Mouse (Mus musculus): ENCODE measurements around the gene Cryba4.
A peak's percentile ranks its signal among the peaks of the same experiment; 100 is the strongest.

Gene Cryba4

GRCm38 (mm10) chr5:112286608-112286983, 34.3 kb upstream of the Cryba4 start:
- no peak for DNase-seq (ENCODE audit: low read depth, low spot score)

- DNase-seq (ENCODE audit: low read depth, low spot score), result no peak
Observed at GRCm38 (mm10) chr5:112285548-112286085, 33.3 kb upstream of the Cryba4 start.

GRCm38 (mm10) chr5:112284203-112284582, 31.9 kb upstream of the Cryba4 start:
- no peak for DNase-seq (ENCODE audit: low read depth, low spot score)

- no peak for DNase-seq (ENCODE audit: low read depth, low spot score)
Observed at GRCm38 (mm10) chr5:112283543-112284202, 31.4 kb upstream of the Cryba4 start.

- DNase-seq (ENCODE audit: low read depth, low spot score), result peak; percentile 25
Observed at GRCm38 (mm10) chr5:112282780-112283482, 30.6 kb upstream of the Cryba4 start.

GRCm38 (mm10) chr5:112282123-112282779, 29.9 kb upstream of the Cryba4 start:
- no peak for DNase-seq (ENCODE audit: low read depth, low spot score)

GRCm38 (mm10) chr5:112281676-112282075, 29.4 kb upstream of the Cryba4 start:
- peak; percentile 25 for DNase-seq (ENCODE audit: low read depth, low spot score)

GRCm38 (mm10) chr5:112280863-112281660, 28.7 kb upstream of the Cryba4 start:
- DNase-seq (ENCODE audit: low read depth, low spot score), result peak; percentile 71

- DNase-seq (ENCODE audit: low read depth, low spot score), result peak; percentile 40
Observed at GRCm38 (mm10) chr5:112280151-112280550, 27.8 kb upstream of the Cryba4 start.

- peak; percentile 84 for DNase-seq (ENCODE audit: low read depth, low spot score)
Observed at GRCm38 (mm10) chr5:112279181-112280021, 27.1 kb upstream of the Cryba4 start.

- no peak for DNase-seq (ENCODE audit: low read depth, low spot score)
Observed at GRCm38 (mm10) chr5:112277906-112278470, 25.7 kb upstream of the Cryba4 start.

GRCm38 (mm10) chr5:112276907-112277348, 24.6 kb upstream of the Cryba4 start:
- peak; percentile 60 for DNase-seq (ENCODE audit: low read depth, low spot score)

GRCm38 (mm10) chr5:112276267-112276873, 24.1 kb upstream of the Cryba4 start, which contains the start of gene Tpst2:
Gene Tpst2 (plus strand): TSS chr5:112276691.
- peak; percentile 98 for DNase-seq (ENCODE audit: low read depth, low spot score)

- DNase-seq (ENCODE audit: low read depth, low spot score), result peak; percentile 46
Observed at GRCm38 (mm10) chr5:112275021-112275804, 22.9 kb upstream of the Cryba4 start.

- DNase-seq (ENCODE audit: low read depth, low spot score), result no peak
Observed at GRCm38 (mm10) chr5:112273746-112274463, 21.6 kb upstream of the Cryba4 start.

GRCm38 (mm10) chr5:112272934-112273333, 20.6 kb upstream of the Cryba4 start:
- no peak for DNase-seq (ENCODE audit: low read depth, low spot score)

GRCm38 (mm10) chr5:112270764-112271541, 18.6 kb upstream of the Cryba4 start:
- DNase-seq (ENCODE audit: low read depth, low spot score), result no peak
